Mouse (Mus musculus): ENCODE measurements around the gene Adgrl2. TPM values are rescaled to one million over a fixed set of nuclear protein-coding genes. Genes with fewer than 3 reads are reported as not detected.

Adgrl2 gene
- polyA plus RNA-seq, 1 experiment: 7.6 TPM

DNA sequence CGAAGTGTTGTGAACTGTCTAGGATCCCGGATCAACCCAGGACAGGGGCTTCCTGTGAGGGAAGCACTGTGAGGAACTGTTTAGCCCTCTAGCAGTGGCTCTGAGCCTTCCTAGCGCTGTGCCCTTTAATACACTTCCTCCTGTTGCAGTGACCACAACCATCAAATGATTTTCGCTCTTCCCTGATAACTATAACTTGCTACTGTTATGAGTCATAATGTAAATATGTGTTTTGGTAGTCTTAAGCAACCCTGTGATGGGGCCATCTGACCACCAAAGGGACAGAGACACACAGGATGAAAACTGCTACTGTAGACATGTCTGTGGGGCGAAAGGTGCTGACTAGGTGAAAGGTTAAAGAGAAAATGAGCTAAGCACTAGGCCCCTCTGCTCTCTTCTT is 71.9 kb downstream of the Adgrl2 start:
- TF ChIP-seq POLR2A (IDR thresholded peaks at IDR 0.05; ENCODE audit: control insufficient read depth, extremely low read depth, insufficient read depth, low read length, poor library complexity) (no peak), CTCF (IDR thresholded peaks at IDR 0.05; ENCODE audit: borderline replicate concordance, control insufficient read depth, extremely low read depth, insufficient read depth, low read length, poor library complexity) (no peak)
- no peak overlapping the region for H3K27ac ChIP-seq (ENCODE audit: control insufficient read depth, insufficient read depth, low read length)
- no peaks in the 10 kb centered on the region for H3K36me3 ChIP-seq (ENCODE audit: control insufficient read depth, insufficient read depth, low read length)
- WGBS: 44% methylated on average over 5 of the region's 5 CpGs
- no peak for DNase-seq
- H3K4me3 ChIP-seq (ENCODE audit: control insufficient read depth, insufficient read depth, low read length): no peak overlapping the region
- H3K27me3 ChIP-seq (ENCODE audit: control insufficient read depth, insufficient read depth, low read length): no peaks in the 10 kb centered on the region
- no peaks in the 10 kb centered on the region for H3K4me1 ChIP-seq (replicated peaks; ENCODE audit: control insufficient read depth, insufficient read depth, low read length)

DNA sequence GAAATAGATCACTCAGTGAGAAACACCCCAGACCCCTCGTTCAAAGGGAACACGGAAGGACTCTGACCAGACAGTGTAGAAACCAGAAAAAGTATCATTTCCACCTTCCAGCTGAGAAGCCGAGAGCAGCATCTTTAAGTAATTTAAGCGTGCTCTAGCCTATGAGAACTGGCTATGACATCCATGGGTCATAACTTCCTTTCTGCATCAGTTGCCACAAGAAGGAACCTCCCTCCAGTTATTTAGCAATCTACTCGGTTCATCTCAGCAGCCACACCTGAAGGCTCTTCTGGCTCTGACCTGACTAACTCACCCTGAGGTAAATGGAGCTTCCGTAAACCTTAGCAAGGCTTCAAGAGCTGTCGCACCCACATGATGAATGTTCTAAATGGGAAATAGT is 72.5 kb downstream of the Adgrl2 start:
- Histone ChIP-seq H3K27ac (ENCODE audit: control insufficient read depth, insufficient read depth, low read length) (no peak overlapping the region), H3K36me3 (ENCODE audit: control insufficient read depth, insufficient read depth, low read length) (no peaks in the 10 kb centered on the region), H3K4me1 (replicated peaks; ENCODE audit: control insufficient read depth, insufficient read depth, low read length) (no peaks in the 10 kb centered on the region), H3K4me3 (ENCODE audit: control insufficient read depth, insufficient read depth, low read length) (no peak overlapping the region), H3K27me3 (ENCODE audit: control insufficient read depth, insufficient read depth, low read length) (no peaks in the 10 kb centered on the region)
- 80% methylated on average over 7 of the region's 7 CpGs for WGBS
- TF ChIP-seq CTCF (IDR thresholded peaks at IDR 0.05; ENCODE audit: borderline replicate concordance, control insufficient read depth, extremely low read depth, insufficient read depth, low read length, poor library complexity) (no peak), POLR2A (IDR thresholded peaks at IDR 0.05; ENCODE audit: control insufficient read depth, extremely low read depth, insufficient read depth, low read length, poor library complexity) (no peak)
- no peak for DNase-seq

DNA sequence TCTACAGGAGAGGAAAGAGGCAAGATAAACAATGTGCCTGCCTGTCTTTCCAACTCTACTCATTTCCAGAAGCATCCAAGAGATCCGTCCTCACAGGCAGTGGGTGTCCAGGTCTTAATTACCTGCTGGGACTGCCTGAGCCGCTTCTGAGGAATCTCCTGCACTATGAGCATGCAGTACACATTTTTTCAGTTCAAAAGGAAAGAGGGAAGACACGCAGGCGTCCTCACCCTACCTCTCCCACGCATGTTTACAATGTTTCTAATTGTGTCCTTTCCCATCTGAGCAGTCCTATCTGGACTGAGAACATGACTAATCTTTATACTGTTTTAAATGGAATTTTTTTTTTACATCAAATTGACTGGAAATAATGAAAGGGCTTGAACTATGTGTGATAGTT is 74.1 kb downstream of the Adgrl2 start:
- H3K27ac ChIP-seq (ENCODE audit: control insufficient read depth, insufficient read depth, low read length): no peak overlapping the region
- no peaks in the 10 kb centered on the region; the same call in 1 of the 2 replicates for H3K4me1 ChIP-seq (replicated peaks; ENCODE audit: control insufficient read depth, insufficient read depth, low read length)
- TF ChIP-seq POLR2A (IDR thresholded peaks at IDR 0.05; ENCODE audit: control insufficient read depth, extremely low read depth, insufficient read depth, low read length, poor library complexity) (no peak), CTCF (IDR thresholded peaks at IDR 0.05; ENCODE audit: borderline replicate concordance, control insufficient read depth, extremely low read depth, insufficient read depth, low read length, poor library complexity) (no peak)
- 88% methylated on average over 5 of the region's 5 CpGs for WGBS
- H3K36me3 ChIP-seq (ENCODE audit: control insufficient read depth, insufficient read depth, low read length): no peaks in the 10 kb centered on the region
- no peak overlapping the region for H3K4me3 ChIP-seq (ENCODE audit: control insufficient read depth, insufficient read depth, low read length)
- DNase-seq: no peak
- no peaks in the 10 kb centered on the region for H3K27me3 ChIP-seq (ENCODE audit: control insufficient read depth, insufficient read depth, low read length)

DNA sequence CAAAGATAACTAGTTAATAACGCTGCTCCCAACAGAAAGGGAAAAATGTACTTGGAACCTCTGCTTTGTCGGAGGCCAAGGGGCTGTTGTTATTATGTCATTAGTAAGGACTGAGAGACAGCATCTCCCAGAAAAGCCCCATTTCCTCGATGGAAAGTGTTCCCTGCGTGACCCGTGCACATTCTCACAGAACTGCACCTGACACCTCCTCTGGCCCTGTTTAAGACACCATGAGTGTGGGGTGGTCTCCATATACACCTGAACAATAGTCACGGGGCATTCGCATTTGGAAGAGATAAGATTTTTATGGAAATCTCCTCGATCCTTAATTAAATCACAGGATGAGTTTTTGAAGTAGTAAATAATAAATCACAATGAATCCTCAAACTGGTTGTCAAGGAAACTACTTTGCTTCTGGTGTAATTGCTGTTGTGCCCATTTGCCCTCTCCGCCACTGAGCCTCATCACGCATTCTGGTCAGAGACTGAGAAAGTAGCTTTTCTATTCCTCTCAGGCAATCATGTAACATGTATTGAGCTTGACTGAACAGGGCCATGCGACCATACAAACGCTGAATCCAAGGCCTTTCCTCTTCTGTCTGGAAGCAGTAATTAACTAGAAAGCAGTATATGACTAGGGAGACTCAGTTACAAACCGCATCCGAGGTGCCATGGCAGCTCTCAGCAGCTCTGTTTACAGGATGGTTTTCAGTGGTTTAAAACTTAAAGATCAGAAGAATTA is 77.2 kb downstream of the Adgrl2 start:
- Histone ChIP-seq H3K36me3 (ENCODE audit: control insufficient read depth, insufficient read depth, low read length) (no peaks in the 10 kb centered on the region), H3K4me3 (ENCODE audit: control insufficient read depth, insufficient read depth, low read length) (no peak overlapping the region), H3K4me1 (replicated peaks; ENCODE audit: control insufficient read depth, insufficient read depth, low read length) (no peaks in the 10 kb centered on the region; the same call in 1 of the 2 replicates), H3K27ac (ENCODE audit: control insufficient read depth, insufficient read depth, low read length) (no peak overlapping the region), H3K27me3 (ENCODE audit: control insufficient read depth, insufficient read depth, low read length) (no peaks in the 10 kb centered on the region)
- TF ChIP-seq CTCF (IDR thresholded peaks at IDR 0.05; ENCODE audit: borderline replicate concordance, control insufficient read depth, extremely low read depth, insufficient read depth, low read length, poor library complexity) (no peak), POLR2A (IDR thresholded peaks at IDR 0.05; ENCODE audit: control insufficient read depth, extremely low read depth, insufficient read depth, low read length, poor library complexity) (no peak)
- 93% methylated on average over 14 of the region's 14 CpGs for WGBS
- DNase-seq: no peak

DNA sequence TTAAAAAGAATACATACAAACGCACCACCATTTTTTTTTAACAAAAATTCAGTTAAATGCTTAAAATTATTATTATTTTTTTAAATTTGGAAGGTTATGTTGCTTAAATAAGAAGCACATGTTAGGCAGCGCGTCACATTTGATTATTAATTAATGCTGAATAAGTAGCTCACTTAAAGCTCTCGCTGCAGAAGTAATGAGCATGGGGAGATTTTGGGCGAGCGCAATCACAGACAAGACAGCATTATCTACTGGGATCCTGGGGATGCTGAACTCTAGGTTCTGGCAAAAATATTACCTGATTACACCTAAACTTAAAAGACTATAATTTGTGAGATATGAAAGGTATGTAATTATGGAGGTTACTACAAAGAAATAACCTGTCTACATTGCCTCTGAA is 77.8 kb downstream of the Adgrl2 start:
- DNase-seq: no peak
- 95% methylated on average over 6 of the region's 6 CpGs for WGBS
- Histone ChIP-seq H3K27me3 (ENCODE audit: control insufficient read depth, insufficient read depth, low read length) (no peaks in the 10 kb centered on the region), H3K36me3 (ENCODE audit: control insufficient read depth, insufficient read depth, low read length) (no peaks in the 10 kb centered on the region), H3K4me1 (replicated peaks; ENCODE audit: control insufficient read depth, insufficient read depth, low read length) (no peaks in the 10 kb centered on the region; the same call in 1 of the 2 replicates), H3K27ac (ENCODE audit: control insufficient read depth, insufficient read depth, low read length) (no peak overlapping the region), H3K4me3 (ENCODE audit: control insufficient read depth, insufficient read depth, low read length) (no peak overlapping the region)
- TF ChIP-seq POLR2A (IDR thresholded peaks at IDR 0.05; ENCODE audit: control insufficient read depth, extremely low read depth, insufficient read depth, low read length, poor library complexity) (no peak), CTCF (IDR thresholded peaks at IDR 0.05; ENCODE audit: borderline replicate concordance, control insufficient read depth, extremely low read depth, insufficient read depth, low read length, poor library complexity) (no peak)

DNA sequence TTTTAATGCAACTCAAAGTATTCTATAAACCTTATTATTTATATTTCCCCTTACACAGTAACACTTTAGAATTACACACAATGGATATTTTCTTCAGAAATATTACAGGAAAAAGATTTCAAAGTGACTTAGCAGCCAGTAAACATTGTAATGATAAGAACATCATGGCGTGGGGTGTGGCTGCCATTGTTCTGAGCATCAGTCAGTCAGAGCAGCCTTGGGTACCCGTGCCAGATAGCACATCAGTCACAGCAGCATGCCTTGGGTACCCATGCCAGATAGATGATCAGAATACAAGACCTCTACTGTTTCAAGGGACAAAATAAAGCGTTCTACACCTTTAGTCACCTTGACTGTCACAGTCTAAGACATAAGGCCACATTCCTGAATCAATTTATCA is 82.5 kb downstream of the Adgrl2 start:
- TF ChIP-seq POLR2A (IDR thresholded peaks at IDR 0.05; ENCODE audit: control insufficient read depth, extremely low read depth, insufficient read depth, low read length, poor library complexity): no peak
- TF ChIP-seq CTCF (IDR thresholded peaks at IDR 0.05; ENCODE audit: borderline replicate concordance, control insufficient read depth, extremely low read depth, insufficient read depth, low read length, poor library complexity): no peak
- Histone ChIP-seq H3K4me1 (replicated peaks; ENCODE audit: control insufficient read depth, insufficient read depth, low read length) (no peaks in the 10 kb centered on the region; the same call in 1 of the 2 replicates), H3K4me3 (ENCODE audit: control insufficient read depth, insufficient read depth, low read length) (no peak overlapping the region), H3K27ac (ENCODE audit: control insufficient read depth, insufficient read depth, low read length) (no peak overlapping the region), H3K27me3 (ENCODE audit: control insufficient read depth, insufficient read depth, low read length) (no peaks in the 10 kb centered on the region), H3K36me3 (ENCODE audit: control insufficient read depth, insufficient read depth, low read length) (no peaks in the 10 kb centered on the region)
- no peak for DNase-seq
- 94% methylated on average over 3 of the region's 3 CpGs for whole genome bisulfite sequencing

Measured in thymus, adult 2 months (tissue).